Mouse (Mus musculus) A20 (cell line): ENCODE measurements around the gene Kcnab1.

Experiments used
- DNase-seq: peaks from one replicate; pipeline ENCODE4 v3.0.0-alpha.2; 2011; ENCODE audit warnings: low read depth, low spot score

The Kcnab1 gene

DNA sequence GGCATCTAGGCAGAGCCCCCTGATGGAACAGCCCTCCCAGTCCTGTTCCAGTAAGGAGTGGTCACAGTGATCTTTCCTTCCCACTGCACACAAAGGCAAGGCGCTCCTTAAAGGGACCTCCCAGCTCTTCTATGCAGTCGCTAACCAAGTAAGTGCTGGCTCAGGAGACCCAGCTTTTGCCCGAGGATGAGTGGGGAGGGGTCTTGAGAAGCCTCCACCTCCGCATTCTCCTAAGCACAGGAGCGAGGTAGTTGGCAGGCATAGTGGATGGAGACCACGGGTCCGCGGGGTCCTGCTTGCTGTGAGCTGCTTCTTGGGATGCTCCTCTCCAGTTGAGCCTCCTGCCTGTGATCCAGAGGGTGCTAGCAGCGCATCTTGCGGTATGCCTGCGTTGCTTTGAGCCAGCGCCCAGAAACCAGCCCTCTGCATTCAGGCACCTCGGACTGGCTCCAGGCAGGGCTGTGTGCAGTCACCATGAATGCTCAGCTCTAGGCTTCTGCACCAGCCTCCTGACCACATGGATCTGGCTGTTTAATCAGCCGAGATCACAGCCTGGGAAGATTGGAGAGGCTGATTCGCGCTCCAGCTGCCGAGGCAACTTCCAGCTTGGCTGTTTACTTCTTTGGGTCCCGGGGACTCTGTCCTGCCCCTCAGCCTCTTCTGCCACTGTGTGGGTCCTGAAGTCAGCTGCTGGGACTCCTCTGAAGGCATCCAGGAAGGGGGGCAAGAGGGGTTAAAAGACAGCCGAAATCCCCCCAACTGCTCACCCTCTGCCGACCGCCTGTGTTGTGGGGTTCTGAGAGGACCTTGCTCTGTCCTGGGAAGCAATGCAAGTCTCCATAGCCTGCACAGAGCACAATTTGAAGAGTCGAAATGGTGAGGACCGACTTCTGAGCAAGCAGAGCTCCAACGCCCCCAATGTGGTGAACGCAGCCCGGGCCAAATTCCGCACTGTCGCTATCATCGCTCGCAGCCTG is at the start of gene Kcnab1:
TSS of gene Kcnab1 (plus strand) at position 440 of the 977 bp plus-strand sequence.
- DNase-seq: no peak

- no peak for DNase-seq
Measured at GRCm38 (mm10) chr3:65088295-65088694, 20.9 kb upstream of the Kcnab1 start.

DNA sequence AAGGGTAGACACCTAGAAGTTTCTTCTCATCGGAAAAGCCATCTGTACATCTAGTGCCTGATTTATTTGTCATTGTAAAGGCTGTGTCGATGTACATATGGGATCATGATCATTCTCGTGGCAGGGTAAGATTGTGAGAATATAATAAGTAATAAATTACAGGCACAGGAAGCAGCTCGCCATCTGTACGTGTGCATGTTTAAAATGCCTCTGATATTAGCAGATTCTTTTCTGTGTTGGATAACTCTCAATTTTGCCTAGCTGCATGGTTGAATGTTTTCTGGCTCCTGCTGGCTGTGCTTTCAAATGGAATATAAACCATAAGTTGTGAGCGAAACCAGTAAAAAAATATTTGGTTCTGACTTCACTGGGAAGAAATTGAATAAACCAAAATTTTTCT is 5.1 kb upstream of the Kcnab1 start:
- no peak for DNase-seq

GRCm38 (mm10) chr3:65110190-65110589 is 1.0 kb downstream of the Kcnab1 start:
- no peak for DNase-seq

- DNase-seq: no peak
Measured at GRCm38 (mm10) chr3:65111176-65111575, 2.0 kb downstream of the Kcnab1 start.

DNA sequence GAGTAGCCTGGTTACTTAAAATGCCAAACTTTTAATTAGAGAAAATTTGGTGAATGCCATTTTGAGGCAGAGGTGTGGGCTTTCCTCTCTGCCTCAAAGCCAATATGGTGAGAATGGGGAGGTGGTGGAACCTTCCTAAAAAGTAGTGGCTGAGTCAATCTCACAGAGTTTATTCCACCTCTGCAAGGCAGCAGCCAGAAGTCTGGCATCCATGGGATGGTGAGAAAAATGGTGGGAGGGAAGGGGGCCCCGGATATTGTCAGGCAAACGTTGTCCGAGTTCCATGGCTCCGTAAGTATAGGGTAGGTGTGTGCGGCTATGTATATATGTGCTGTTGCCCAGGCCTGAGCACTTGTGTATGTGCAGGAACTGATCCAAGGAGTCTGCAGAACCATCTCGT is 6.0 kb downstream of the Kcnab1 start:
- DNase-seq: no peak

- DNase-seq: no peak
Measured at GRCm38 (mm10) chr3:65116958-65117357, 7.8 kb downstream of the Kcnab1 start.

DNA sequence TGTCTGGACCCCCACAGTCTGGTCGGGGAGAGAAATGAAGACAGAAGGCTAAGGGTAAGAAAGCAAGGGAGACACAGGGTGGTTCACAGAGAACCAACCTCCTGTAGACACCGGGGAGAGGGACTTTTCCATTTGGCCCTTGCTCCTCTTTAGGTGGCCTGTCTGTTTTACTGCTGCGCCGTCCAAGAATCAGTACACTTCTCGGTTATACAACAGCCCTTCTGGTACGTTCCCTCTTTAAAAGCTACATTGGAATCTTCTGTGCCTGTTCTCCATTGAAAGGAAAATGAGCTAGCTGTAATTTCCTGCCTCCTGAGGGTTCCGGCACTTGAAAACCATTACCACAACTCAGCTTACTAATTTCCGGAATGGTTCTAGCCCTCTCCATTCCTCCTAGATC is 8.2 kb downstream of the Kcnab1 start:
- no peak for DNase-seq

GRCm38 (mm10) chr3:65124975-65125374 is 15.8 kb downstream of the Kcnab1 start:
- DNase-seq: no peak

- no peak for DNase-seq
Measured at GRCm38 (mm10) chr3:65129625-65130024, 20.4 kb downstream of the Kcnab1 start.

DNA sequence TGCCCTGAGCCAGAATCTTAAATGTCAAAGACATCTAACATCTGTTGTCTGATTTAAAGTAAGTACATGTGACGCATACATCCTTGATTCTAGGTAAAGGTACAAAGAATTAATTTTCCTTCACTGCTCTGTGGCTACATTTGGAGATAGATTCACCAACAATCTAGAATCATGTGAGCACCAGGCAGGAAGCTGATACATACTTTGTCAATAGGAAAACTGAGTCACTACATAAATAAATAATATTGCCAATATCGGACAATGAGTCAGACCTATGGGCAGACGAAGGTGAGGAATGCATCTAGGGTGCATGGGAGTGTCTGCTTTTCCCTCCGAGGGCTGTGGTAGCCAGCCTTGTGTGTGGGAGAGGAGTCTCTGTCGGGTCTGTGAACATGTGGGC is 25.7 kb downstream of the Kcnab1 start:
- no peak for DNase-seq

GRCm38 (mm10) chr3:65136897-65137296 is 27.7 kb downstream of the Kcnab1 start:
- no peak for DNase-seq

DNA sequence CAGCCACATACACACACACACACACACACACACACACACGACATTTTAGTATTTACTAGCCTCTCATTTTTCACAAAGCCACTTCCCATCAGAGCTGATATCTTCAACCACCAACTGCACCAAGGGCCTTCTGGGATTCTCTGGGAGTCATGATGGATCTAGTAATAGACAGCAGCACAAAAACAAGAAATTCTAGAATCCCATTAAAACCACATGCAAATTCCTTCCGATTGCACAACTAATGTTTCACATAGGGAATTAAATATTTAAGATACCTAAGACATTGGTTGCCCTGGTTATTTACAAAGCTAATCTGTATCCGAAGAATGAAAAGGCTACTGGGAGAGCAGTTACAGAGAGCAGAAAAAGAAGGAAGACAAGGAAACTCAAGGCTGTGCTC is 29.6 kb downstream of the Kcnab1 start:
- DNase-seq: no peak

- no peak for DNase-seq
Measured at GRCm38 (mm10) chr3:65145152-65145551, 36.0 kb downstream of the Kcnab1 start.

GRCm38 (mm10) chr3:65151808-65152207 is 42.6 kb downstream of the Kcnab1 start:
- no peak for DNase-seq

DNA sequence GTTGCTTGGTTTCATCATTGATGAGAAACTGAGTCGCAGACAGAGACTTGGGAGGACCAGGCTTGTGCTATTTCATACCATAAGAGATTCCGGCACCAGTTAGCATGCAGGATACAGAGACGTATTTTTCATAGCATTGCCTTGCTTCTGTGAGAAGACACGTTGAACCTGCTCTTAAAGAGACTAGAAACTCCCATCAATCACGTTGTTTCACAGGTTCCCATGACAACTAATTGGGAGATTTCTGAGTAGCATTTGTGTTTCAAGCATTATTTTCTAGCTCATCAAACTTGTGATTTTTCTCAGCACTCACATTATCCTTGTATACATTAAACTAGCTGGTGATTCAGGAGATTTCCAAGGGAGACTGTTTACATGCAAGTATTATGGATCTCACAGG is 63.8 kb downstream of the Kcnab1 start:
- DNase-seq: no peak

DNA sequence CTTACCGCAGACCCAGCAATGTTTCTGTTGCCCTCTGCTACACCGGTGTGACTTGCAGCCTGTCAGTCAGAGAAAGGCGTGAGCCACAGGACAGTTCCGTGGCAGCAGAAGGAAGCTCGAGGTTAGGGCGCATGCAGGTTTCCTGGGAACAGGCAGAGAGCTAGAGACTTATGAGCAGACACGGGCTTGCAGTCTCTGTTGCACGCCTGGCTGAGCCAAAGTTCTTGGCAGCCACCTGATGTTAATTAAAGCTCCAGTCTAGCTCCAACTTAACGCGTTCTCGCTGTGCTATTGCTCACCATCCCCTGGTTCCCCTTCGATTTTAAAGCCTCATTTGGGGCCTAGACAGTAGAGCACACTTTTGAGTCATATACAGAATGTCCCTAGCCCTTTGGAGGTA is 65.4 kb downstream of the Kcnab1 start:
- DNase-seq: peak; percentile 10

DNA sequence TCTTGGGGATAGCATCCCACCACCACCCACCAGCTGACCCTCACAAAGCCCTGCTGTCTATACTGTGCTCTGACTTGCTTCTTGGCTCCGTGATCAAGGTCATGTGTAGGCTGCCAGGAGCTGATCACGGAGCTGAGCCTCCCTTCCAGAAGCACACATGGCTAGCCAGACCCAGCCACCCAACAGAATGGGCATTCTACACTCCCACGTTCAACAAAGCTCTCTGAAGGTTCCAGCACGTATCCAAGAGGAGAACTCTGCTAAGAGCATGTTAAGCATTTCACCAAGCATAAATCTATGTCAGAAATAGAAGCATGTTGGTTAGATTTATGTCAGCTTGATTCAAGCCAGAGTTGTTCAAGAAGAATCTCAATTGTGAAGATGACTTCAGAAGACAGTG is 66.6 kb downstream of the Kcnab1 start:
- DNase-seq: no peak

GRCm38 (mm10) chr3:65176846-65177245 is 67.7 kb downstream of the Kcnab1 start:
- no peak for DNase-seq

DNA sequence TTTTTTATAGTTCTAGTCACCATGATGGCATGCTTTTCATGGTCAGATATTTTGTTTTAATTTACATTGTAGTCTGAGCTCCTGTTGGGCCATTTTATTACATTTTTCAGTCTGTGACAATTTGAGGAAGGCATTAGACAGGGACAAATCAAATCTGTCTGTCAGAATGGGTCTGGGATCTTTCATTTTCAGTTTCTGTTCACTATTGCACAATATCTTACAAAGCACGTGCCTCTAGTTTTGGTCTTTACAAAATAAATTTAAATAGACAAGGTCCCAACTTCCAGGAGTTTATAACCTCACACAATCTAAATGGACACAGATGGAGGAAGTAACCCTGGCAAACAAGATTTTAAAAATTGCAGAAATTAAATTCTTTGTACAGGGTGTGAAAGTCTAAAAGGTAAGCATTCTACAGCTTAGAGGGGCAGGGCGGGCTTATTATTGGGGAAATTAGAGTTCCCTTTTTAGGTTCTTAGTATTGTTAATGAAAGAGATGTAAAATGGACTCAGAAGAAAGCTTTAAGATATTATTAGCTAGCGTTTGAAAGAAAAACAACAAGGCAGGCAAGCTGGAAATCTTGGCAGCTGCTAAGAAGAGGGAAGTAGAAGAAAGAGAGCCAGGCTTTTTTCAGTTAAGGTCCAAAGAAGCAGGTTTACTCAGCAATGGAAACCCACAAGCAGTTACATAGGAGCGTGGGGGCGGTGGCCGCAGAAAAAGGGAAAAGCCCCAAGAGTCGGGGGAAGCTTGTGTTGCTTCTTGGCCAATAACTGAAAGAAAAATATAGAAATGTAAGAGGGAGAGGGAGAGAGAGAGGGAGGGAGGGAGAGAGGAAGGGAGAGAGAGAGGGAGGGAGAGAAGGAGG is 78.9 kb downstream of the Kcnab1 start:
- peak; percentile 51 for DNase-seq

DNA sequence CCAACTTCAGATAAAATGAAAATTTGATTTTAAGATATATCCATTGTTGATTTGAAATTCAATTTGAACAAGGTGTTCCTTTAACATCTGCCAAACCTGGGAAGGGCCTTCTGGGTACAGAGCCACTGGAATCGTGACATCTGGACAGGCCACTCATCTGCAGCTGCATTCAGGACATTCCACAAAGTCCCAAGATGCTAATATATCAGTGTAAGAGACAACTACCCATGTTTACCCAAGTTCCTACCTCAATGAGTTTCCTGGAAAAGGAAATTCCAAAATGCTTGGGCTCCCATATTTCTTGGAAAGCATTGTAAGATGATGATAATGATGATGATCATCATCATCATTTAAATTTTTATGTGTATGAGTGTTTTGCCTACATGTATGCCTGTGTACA is 91.4 kb downstream of the Kcnab1 start:
- no peak for DNase-seq

DNA sequence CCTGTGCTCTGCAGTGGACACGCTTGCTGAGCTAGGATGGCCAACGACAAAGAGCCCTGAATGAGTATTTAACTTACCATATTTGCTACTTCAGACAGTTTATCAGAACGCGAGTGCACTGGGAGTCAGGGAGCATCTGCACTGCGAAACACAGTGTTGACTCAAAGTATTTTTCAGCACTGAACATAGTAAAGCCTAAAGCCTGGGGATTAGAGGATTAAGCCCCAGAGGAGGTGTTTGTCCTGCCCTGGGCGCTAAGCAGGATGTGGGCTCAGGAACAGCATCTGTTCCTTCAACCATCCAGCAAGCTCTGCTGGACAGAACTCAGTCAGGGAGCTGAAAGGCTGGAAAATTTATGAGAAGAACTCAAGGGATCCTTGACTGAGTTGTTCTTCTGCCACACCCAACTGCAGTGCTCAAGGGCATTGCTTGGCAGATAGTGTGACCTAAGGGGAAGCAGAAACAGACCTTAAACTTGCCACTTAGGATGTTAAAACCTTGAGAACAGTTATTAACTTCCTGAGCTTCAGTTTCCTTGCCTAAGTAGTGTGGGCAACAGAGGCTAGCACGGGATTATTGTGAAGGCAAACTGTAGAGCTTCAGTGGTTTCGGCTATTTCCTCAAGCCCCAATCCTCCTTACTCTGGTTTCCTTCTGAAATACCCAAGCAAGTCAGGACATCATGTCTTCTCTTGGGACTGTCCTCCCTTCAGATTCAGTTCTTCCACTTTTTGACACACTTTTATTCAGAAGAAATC is 94.4 kb downstream of the Kcnab1 start:
- DNase-seq: no peak
